Mouse (Mus musculus): ENCODE measurements around the gene Csnk2a1. TPM values are rescaled to one million over a fixed set of nuclear protein-coding genes. Genes with fewer than 3 reads are reported as not detected.
A peak's percentile ranks its signal among the peaks of the same experiment; 100 is the strongest.

Gene Csnk2a1
- polyA plus RNA-seq (2012; rRNA removed): 2.6 and 10.1 TPM in 2 replicates

DNA sequence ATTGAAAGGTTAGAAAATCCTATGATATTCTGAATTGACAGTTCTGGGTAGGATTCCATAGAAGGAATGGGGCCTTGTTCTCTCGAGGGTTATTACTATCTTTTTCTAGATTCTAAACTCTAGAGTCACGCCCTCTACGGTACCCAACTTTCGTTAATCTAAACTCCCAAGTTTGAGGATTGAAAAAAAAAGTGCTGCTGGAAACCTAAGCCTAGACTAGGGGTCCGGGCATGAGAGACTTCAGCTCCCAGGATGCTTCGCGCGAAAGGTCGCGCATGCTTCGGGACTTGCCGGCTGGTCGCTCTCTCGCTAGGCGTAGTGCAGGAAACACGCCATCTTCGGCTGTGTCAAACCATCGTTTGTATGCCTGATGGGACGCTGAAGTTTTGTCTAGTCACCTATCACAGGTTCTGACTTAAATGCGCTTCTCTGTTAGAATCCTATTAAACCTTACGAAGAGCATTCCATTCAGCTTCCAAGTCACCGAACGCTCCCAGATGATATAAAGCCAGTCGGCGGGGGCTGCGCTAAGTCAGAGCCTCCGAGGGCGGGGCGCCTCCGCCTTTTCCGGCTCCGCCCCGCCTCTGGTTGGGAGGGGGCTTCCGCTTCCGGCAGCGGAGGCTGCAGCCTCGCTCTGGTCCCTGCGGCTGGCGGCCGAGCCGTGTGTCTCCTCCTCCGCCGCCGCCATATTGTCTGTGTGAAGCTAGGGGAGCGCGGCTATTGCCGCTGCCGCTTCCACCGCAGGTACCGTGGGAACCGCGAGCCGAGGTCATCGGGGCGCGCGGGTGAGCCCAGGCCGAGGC lies at the start of gene Csnk2a1:
Gene Csnk2a1, plus strand, starts transcription at position 592 of the 803 bp plus-strand sequence.
- Histone ChIP-seq H3K27ac (ENCODE audit: insufficient read depth, low read depth, low read length) (peak within 1 kb of the TSS; percentile 94), H3K4me3 (ENCODE audit: low read depth, low read length) (peak within 1 kb of the TSS; percentile 93), H3K36me3 (ENCODE audit: control insufficient read depth, insufficient read depth, low read length) (0 out of 2 replicates have a peak, but pooled peaks cover 1% of the 10 kb centered on the region), H3K4me1 (ENCODE audit: control insufficient read depth, insufficient read depth, insufficient read length, low read length) (peaks cover 3% of the 10 kb centered on the region; the same call in 1 of the 2 replicates), H3K27me3 (ENCODE audit: control insufficient read depth, insufficient read depth, low read length) (no peaks in the 10 kb centered on the region)
- WGBS: under 1% methylated on average over 58 of the region's 58 CpGs
- TF ChIP-seq POLR2A (IDR thresholded peaks at IDR 0.05; ENCODE audit: low read depth, low read length) (peak; percentile 55), CTCF (IDR thresholded peaks at IDR 0.05; ENCODE audit: extremely low read depth, insufficient read length, insufficient replicate concordance, low read depth, low read length) (no peak)

DNA sequence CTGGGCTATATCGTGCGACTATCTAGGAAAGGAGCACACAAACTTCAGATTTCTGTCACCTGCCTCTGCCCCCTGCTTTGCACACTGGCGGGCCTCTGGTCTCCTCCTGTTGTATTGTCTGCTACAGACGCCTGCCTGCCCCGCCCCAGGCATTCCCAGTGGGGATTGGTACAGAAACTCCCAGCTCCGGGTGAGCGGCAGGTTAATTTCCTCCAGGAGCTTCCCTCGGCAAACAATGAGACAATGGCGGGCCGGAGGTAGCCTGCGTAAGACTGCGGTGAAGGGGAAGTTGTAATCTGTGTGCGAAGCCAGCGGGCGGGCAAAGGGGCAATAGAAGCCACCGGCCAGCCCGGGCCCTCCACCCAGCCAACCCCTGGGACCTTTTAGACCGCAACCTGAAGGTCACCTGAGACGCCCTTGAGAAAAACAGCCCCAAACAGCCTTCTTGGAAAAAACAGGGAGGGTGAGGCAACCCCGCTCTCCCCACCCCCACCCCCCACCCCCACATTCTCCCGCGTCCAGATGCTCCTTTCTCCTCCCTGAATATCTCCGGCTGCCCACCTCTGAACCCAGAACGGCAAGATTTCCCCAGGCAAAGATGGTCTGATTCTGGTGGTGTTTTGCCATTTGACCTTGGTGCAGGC lies 49.4 kb upstream of the Csnk2a1 start:
- WGBS: 13% methylated on average over 24 of the region's 24 CpGs
- no peak overlapping the region; the same call in 1 of the 2 replicates for H3K4me3 ChIP-seq (ENCODE audit: low read depth, low read length)
- H3K27me3 ChIP-seq (ENCODE audit: control insufficient read depth, insufficient read depth, low read length): no peaks in the 10 kb centered on the region
- TF ChIP-seq CTCF (IDR thresholded peaks at IDR 0.05; ENCODE audit: extremely low read depth, insufficient read length, insufficient replicate concordance, low read depth, low read length) (no peak), POLR2A (IDR thresholded peaks at IDR 0.05; ENCODE audit: low read depth, low read length) (no peak)
- H3K36me3 ChIP-seq (ENCODE audit: control insufficient read depth, insufficient read depth, low read length): no peaks in the 10 kb centered on the region
- 0 out of 2 replicates have a peak, but pooled peaks cover 3% of the 10 kb centered on the region for H3K4me1 ChIP-seq (ENCODE audit: control insufficient read depth, insufficient read depth, insufficient read length, low read length)
- H3K27ac ChIP-seq (ENCODE audit: insufficient read depth, low read depth, low read length): no peak overlapping the region

DNA sequence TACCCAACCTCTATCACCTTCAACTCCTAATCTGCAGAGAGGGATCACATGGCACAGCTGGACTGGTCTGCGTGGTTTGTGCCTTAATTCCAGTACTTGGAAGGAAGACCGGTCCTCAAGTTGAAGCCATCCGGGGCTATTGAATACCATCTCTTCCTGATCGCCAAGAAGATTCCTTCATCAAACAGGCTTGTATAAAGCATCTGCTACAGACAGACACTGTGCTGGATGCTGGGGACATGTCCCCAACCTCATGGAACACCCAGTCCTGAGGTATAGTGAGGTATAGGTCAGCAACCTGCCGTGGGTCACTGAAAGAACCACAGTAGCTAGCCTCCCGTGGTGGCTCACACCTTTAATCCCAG lies 48.9 kb upstream of the Csnk2a1 start:
- Histone ChIP-seq H3K4me3 (ENCODE audit: low read depth, low read length) (no peak overlapping the region), H3K4me1 (ENCODE audit: control insufficient read depth, insufficient read depth, insufficient read length, low read length) (0 out of 2 replicates have a peak, but pooled peaks cover 3% of the 10 kb centered on the region), H3K27me3 (ENCODE audit: control insufficient read depth, insufficient read depth, low read length) (no peaks in the 10 kb centered on the region), H3K27ac (ENCODE audit: insufficient read depth, low read depth, low read length) (no peak overlapping the region), H3K36me3 (ENCODE audit: control insufficient read depth, insufficient read depth, low read length) (no peaks in the 10 kb centered on the region)
- WGBS: 88% methylated on average over 6 of the region's 6 CpGs
- TF ChIP-seq CTCF (IDR thresholded peaks at IDR 0.05; ENCODE audit: extremely low read depth, insufficient read length, insufficient replicate concordance, low read depth, low read length) (no peak), POLR2A (IDR thresholded peaks at IDR 0.05; ENCODE audit: low read depth, low read length) (no peak)

DNA sequence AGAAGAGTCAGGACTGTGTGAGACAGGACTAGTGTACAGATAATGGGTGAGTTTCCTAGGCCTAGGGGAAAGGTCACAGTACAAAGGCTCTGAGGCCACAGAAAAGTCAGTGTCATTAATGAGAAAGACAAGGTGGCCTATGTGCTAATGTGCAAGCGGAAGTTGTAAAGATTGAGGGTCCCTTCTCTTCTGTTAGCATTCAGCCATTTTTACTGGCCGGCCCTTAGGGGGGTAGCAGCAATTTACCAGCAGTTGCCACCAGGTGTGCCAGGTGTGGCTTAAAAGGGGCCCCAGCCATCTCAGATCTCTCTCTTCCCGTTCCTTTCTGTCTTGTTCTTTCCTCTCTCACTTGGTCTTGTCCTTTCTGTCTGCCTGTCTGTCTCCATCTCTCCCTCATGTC lies 48.3 kb upstream of the Csnk2a1 start:
- Histone ChIP-seq H3K4me3 (ENCODE audit: low read depth, low read length) (no peak overlapping the region), H3K27ac (ENCODE audit: insufficient read depth, low read depth, low read length) (no peak overlapping the region), H3K4me1 (ENCODE audit: control insufficient read depth, insufficient read depth, insufficient read length, low read length) (0 out of 2 replicates have a peak, but pooled peaks cover 3% of the 10 kb centered on the region), H3K36me3 (ENCODE audit: control insufficient read depth, insufficient read depth, low read length) (no peaks in the 10 kb centered on the region), H3K27me3 (ENCODE audit: control insufficient read depth, insufficient read depth, low read length) (no peaks in the 10 kb centered on the region)
- TF ChIP-seq CTCF (IDR thresholded peaks at IDR 0.05; ENCODE audit: extremely low read depth, insufficient read length, insufficient replicate concordance, low read depth, low read length) (no peak), POLR2A (IDR thresholded peaks at IDR 0.05; ENCODE audit: low read depth, low read length) (no peak)
- 77% methylated on average over 3 of the region's 3 CpGs for WGBS

DNA sequence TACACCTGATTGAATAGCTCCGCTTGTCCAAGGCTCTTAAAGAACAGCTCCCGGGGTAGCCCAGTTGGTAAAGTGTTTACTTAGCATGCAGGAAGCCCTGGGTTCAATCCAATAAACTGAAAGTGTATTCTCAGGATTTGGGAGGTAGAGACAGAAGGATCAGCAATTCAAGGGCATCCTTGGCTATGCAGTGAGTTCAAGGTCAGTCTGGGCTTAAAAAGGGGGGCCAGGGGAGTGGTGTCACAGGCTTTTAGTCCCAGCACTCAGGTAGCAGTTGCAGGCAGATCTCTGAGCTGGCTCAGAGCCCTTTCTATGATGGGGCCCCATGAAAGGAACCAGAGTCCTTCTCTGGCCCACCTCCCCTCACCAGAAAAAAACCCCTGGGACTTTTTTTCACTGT lies 47.3 kb upstream of the Csnk2a1 start:
- TF ChIP-seq CTCF (IDR thresholded peaks at IDR 0.05; ENCODE audit: extremely low read depth, insufficient read length, insufficient replicate concordance, low read depth, low read length) (no peak), POLR2A (IDR thresholded peaks at IDR 0.05; ENCODE audit: low read depth, low read length) (no peak)
- Histone ChIP-seq H3K27me3 (ENCODE audit: control insufficient read depth, insufficient read depth, low read length) (no peaks in the 10 kb centered on the region), H3K4me1 (ENCODE audit: control insufficient read depth, insufficient read depth, insufficient read length, low read length) (0 out of 2 replicates have a peak, but pooled peaks cover 3% of the 10 kb centered on the region), H3K4me3 (ENCODE audit: low read depth, low read length) (no peak overlapping the region), H3K36me3 (ENCODE audit: control insufficient read depth, insufficient read depth, low read length) (no peaks in the 10 kb centered on the region), H3K27ac (ENCODE audit: insufficient read depth, low read depth, low read length) (no peak overlapping the region)
- WGBS: 66% methylated on average over 2 of the region's 2 CpGs

DNA sequence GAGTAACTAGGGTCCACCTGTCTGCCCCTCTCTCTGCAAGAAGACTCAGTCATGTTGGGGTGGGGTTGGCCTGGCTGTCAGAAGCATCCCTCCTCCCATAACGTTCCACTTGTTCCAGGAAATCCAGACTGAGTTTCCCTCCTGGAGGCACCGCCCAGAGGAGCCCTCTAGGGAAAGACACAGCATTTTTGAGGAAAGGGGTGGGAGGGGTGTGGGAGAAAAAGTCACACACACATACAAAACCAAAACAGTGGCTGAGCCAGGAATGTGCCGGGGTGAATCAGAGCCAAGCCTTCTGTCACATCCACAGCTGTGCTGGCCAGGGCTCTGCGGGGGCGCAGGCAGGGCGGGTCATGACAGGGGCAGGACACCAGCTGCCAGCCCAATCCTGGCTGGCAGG lies 46.3 kb upstream of the Csnk2a1 start:
- Histone ChIP-seq H3K4me1 (ENCODE audit: control insufficient read depth, insufficient read depth, insufficient read length, low read length) (0 out of 2 replicates have a peak, but pooled peaks cover 3% of the 10 kb centered on the region), H3K27ac (ENCODE audit: insufficient read depth, low read depth, low read length) (peak overlapping the region; percentile 15; the same call in 1 of the 2 replicates), H3K4me3 (ENCODE audit: low read depth, low read length) (no peak overlapping the region), H3K27me3 (ENCODE audit: control insufficient read depth, insufficient read depth, low read length) (no peaks in the 10 kb centered on the region), H3K36me3 (ENCODE audit: control insufficient read depth, insufficient read depth, low read length) (no peaks in the 10 kb centered on the region)
- 37% methylated on average over 6 of the region's 6 CpGs for WGBS
- TF ChIP-seq POLR2A (IDR thresholded peaks at IDR 0.05; ENCODE audit: low read depth, low read length) (no peak), CTCF (IDR thresholded peaks at IDR 0.05; ENCODE audit: extremely low read depth, insufficient read length, insufficient replicate concordance, low read depth, low read length) (no peak)

DNA sequence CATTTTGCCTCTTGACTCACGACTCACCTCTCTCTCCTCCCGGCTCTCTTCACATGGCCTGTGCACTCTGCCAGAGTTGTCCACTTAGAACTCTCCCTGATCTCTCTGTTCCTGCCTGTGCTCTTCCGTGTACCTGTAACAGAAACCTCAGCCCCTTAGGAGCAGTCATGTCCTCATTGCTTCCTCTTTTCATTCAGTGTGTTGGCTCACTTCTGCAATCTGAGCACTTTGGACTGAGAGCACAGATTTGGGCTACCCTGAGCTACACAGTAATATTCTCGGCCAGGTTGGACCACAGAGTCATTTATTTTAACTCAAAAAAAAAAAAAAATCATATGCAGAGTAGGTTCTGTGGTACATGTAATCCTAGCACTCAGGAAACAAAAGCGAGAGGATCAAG lies 39.5 kb upstream of the Csnk2a1 start:
- no peaks in the 10 kb centered on the region for H3K4me1 ChIP-seq (ENCODE audit: control insufficient read depth, insufficient read depth, insufficient read length, low read length)
- TF ChIP-seq POLR2A (IDR thresholded peaks at IDR 0.05; ENCODE audit: low read depth, low read length) (no peak), CTCF (IDR thresholded peaks at IDR 0.05; ENCODE audit: extremely low read depth, insufficient read length, insufficient replicate concordance, low read depth, low read length) (no peak)
- H3K27me3 ChIP-seq (ENCODE audit: control insufficient read depth, insufficient read depth, low read length): no peaks in the 10 kb centered on the region
- 71% methylated on average over 5 of the region's 5 CpGs for WGBS
- H3K4me3 ChIP-seq (ENCODE audit: low read depth, low read length): no peak overlapping the region
- H3K36me3 ChIP-seq (ENCODE audit: control insufficient read depth, insufficient read depth, low read length): no peaks in the 10 kb centered on the region
- no peak overlapping the region for H3K27ac ChIP-seq (ENCODE audit: insufficient read depth, low read depth, low read length)
